Mouse (Mus musculus) right cerebral cortex, postnatal 10 days (tissue): Measurements from ENCODE around the gene Cacfd1.

Source experiments
- DNase-seq, 2 experiments: peaks; one replicate each; pipeline ENCODE4 v3.0.0; 2021; ENCODE audit warnings: low spot score in 2 of 2

The Cacfd1 gene

DNA sequence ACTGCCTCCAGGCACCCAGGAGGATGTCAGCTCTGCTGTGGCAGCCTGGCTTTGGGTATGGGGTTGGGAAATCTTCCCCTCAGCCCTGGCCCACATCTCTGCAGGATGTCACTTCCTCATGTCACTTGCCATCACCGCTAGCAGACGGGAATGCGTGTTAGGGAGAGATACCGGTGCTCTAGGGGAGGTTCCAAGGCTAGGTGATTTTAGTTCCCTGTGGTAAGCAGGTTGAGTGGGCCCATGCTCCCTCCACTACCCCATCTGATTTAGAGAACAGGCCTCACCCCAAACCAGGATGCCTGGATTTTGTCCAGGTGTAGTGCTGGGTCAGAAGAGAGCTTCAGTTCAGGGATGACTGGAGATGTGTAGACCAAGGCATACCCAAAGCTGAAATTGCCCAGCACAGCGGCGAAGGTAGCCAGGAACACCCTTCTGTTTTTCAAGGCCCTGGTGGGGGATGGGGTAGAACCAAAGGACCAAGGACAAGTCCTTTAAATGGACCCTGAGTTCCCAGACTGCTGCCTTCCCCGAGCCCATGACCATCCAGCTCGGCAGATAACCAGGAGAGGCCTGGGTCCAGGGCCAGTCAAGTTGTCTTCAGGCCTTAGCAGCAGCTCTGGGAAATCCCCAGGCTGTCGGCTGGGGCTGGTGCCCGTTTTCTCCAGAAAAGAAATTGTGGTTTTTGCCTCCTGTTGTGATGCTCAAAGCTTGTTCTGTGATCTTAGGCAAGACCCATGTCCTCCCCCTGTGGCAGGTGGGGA is 17.3 kb downstream of the Cacfd1 start:
- DNase-seq, result no peak

DNA sequence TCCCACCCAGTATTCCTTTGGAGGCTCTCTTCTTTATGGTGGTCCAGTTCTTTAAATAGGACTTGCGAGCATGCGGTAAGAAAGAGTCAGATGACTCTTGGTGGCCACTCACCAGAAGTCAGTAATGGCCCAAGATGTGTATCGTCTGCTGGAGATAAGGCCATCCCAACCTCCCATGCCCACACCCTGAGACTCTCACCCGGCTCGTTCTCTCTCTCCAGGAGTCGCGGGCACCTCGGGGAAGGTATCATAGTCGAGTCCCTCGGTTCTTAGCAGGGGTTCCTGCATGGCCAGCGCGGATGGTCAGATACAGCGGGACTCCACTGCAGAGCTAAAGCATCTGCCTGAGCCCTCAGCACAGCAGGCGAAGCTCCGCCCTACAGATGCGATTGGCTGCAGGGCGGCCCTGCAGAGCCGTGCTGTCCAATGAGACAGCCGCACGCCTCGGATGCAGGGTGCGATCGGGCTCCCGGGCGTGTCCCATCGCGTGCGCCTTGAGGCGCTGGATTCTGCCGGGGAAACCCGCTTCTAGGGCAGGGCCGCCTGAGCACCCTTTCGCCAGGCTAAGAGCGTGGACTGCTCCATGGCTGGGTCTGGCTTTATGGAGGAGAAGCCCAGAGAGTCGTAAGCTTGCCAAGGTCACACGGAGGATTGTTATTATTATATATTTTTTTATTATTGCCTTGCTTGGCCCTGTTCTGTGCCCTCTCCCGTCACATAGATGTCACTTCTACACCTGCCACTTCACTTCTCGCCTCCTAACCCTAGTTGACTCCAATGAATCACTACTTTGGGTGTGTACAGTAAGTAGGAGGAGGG is 18.1 kb downstream of the Cacfd1 start, which contains the start of gene Slc2a6:
TSS of gene Slc2a6 (minus strand) at position 381 of the 819 bp plus-strand sequence.
- peak; percentile 96 to 97 for DNase-seq

DNA sequence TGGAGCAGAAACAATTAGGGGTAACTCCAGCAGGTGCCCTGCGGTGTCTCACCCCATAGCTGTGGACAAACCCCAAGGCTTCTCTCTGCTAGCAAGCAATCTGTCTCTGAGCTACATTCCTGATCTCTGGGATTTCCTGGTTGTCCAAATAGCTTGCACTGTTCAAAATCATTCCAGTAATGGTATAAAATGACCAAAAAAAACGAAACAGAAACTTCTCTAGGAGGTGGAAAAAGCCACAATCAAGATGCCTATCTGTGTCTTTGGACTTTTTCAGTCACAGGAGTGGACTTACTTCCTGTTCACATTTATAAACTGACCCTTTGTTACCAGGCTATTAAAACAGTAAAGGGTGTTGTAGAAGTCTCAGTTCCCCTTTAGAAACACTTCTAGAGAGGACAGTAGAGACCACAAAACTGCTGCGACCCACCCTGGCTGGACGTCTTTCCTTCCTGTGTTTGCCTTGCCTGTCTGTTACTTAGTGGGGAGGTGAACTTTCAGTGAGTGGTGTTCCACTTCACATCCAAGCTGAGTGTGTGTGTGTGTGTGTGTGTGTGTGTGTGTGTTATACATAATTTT is 18.8 kb downstream of the Cacfd1 start:
- no peak for DNase-seq

DNA sequence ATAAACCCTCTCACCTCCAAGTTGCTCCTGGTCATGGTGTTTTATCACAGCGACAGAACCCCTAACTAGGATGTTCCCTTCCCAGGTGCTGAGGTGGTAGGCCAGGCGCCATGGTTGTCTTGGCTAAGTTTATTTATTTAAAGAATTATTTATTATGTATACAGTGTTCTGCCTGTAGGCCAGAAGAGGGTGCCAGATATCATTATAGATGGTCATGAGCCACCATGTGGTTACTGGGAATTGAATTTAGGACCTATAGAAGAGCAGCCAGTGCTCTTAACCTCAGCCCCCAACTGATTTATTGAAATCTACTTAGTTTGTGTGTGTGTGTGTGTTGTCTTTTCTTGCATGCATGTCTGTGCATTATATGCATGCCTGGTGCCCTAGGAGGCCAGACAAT is 22.6 kb downstream of the Cacfd1 start:
- DNase-seq, result no peak

DNA sequence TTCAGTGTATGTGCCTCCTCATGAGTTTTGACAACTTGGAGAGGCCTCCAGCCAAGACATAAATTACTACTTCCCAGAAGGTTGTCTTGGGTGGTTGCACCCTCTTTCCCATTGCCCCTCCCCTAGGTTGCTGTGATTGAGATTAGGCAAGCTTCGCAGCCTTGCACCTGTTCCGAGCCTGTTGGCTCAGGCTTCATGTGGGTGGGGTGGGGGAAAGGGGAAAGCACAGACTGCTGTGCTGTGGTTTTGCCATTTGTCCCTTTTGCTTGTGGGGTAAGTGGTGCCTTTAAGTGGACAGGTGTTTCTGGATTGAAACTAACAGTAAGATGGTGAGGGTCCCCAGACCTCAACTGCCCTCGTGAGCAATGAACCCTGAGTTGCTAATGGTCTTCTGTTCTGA is 26.3 kb downstream of the Cacfd1 start:
- DNase-seq, result no peak

DNA sequence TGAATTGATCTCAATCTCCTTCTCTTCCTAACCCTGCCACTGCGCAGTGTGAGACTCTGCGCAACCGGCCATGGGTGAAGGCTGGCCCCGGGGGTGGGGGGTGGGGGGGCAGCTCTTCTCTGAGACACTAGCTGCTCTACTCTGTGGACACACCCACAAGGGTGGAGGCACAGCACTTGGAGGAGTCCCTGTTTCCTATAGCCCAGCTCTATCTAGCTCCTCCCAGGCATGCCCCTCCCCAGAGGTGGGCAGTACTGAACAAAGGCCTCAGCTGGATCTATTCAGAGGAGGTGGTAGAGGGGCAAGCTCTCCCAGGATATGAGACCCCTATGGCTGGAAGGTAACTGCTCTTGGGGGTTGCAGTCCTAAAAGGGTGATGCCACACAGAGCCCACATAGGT is 27.3 kb downstream of the Cacfd1 start:
- no peak for DNase-seq

DNA sequence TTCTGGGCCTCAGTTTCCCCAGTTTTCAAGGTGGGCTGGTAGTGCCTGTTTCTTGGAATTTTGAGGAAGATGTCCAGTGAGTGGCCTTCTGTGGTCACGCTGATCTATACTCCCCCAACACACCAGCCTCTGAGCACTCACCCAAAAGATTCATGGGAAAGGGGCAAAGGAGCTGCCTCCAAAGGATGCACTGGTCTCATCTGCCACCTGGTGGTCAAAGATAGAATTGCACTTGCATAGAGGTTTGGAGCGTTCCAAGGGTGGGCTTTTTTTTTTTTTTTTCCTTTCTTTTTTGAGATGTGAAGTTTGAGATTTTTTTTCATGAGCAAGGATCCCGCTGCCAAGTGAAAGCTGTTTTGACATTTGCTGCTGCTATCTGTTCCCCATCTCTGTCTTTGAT is 28.9 kb downstream of the Cacfd1 start:
- peak; percentile 83 to 90 for DNase-seq

DNA sequence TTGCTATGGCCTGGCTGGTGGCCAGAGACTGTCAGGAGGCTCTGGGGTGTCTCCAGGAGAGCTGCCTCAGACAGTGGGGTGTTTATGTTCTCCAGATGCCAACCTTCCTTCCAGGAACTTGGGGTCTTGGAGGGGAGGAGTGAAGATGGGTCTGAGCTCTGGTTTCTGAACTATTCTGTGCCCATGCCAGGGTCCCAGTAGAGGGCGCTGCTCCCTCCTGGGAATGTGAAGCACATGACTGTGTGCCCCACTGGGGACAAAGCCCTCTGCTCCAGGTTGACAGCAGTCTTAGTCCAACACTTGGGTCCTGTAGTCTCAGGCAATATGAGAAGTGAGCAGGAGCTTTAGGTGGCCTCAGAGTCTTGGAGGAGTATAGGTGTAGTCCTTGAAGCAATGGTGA is 29.6 kb downstream of the Cacfd1 start:
- no peak for DNase-seq

DNA sequence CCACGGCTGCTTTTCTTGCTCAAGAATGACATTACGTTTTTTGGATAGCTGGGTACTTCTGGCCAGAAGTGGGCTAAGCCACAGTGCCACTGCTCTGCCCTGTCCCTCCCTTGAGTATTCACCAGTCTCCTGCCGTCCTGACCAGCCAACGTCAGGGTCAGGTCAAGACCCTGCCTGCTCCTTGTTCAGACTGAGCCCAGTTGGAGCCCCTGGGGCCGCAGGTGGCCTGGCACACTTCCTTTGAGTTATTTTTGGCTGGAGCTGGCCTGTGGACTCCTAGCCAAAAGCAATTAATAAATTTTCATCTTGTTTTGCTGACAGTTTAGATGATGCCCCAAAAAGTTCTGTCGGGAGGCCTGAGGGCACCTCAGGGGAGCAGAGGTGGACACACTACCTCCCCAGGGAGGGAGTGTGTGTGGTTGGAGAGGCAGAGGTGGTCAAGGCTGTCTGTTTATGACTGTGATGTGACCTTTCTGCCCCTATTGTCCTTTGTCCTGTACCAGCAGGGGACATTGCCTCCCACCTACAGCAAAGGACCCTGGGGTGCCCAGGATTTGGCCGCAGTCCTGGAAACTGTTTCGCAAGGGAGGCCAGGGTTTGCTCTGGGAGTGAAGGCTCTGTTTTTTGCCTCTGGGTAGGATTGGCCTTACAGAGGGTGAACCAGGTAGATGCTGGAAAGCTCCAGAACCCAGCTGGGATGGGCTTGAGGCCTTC is 32.6 kb downstream of the Cacfd1 start:
- DNase-seq, result no peak

DNA sequence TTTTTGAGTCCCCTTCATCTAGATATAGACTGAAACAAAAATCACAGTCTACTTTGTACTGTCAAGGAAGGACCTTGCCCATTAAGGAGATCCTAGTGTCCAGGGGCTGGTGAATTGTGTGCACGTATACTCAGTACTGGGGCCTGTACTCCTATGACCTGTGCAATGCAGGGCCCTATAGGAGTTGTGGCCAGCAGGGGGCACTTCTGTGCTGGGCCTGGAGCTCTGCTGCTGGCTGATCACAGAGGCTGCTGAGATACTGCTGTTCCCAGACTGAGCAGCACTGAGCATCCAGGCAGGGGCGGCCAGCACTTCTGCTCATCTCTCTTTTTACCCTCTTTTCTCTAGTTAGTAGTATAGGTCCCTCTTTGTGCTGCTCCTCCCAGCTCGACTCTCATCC is 33.7 kb downstream of the Cacfd1 start:
- DNase-seq, result peak; percentile 92 to 94

DNA sequence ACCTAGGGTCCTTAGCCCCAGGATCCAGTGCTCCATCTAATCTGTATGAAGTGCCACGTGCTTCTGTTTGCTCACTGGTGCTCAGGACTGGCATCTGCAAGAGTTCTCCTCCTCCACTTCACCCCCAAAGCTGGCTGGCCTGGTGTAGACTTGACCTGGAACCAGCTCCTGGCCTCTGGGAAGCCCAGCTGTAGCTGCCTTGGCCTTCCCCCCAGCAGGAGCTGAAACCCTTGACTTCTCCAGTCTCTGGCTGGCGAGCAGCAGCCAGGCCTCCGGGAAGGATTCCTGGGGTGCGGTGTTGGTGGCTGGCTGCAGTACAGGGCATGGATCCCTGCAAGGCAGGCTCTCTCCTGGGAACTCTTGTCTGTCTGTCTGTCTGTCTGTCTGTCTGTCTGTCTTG is 34.4 kb downstream of the Cacfd1 start:
- no peak for DNase-seq

DNA sequence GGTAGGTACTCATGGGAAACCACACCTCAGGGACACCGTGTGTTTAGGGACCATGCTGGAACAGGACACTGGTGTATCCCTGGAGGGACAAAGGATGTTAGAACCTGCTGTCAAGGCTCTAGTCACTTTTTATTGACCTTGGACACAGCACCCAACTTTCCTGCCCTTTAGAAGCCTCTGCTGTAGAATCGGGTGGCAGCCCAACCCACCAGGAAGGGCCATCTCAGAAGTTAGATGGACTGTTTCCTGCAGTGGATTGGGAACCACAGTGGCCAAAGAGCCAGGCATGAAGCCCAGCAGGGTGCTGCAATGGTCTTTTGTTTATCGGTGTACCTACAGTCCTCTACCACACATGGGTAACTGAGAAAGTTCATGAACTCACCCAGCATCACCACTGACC is 34.9 kb downstream of the Cacfd1 start:
- DNase-seq, result no peak

DNA sequence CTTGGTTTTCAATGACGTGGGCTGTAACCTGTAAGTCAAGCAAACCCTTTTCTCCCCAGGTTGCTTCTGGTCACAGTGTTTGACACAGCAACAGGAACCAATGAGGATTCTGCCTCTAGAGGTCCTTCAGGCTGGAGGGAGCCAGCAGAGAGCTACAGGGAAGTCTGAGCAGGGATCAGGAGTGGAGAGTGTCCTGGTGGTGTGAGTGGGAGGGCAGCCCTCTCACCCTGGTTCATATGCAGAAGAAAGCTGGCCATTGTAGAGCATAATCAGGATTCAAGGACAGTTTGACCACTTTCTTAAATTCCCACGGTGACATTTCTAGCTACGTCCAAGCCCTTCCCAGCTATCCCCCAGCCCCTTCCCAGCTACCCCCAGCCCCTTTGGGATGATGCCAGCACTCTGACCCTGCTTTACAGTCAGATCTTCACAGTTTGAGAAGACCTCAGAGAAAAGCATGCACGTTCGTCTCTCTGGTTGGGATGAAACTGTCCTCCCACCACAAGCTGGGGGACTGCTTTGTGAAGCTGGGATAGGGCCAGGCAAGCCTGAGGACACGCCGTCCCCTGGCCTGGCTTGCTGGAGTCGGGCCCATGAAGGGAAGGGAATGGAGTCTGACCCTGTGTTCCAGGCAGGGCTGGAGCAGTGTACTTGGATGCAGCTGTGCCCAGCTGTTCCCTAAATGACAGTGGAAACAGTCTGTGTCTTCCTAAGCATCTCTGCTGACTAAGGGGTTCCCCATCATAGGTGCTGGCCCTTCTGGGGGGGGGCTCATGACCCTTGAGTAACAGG is 36.4 kb downstream of the Cacfd1 start:
- peak; percentile 63 to 75 for DNase-seq

DNA sequence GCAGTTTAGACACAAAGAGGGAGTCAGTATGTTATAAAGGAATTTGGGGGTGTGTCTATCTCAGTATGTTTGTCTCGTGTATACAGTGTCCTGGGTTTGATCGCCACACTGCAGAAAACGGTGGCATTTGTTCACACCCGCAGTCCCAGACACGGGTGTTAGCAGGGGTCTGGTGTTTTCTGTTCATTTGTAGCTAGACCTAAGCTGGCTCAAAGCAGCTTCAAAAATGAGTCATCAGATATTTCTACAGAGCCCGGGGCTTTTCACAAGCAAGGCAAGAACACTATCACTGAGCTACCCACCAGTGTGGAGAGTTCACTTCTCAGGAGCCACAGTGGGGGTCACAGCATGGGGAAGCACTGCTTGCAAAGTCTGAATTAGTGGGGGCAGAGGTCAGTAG is 39.7 kb downstream of the Cacfd1 start:
- DNase-seq, result no peak

DNA sequence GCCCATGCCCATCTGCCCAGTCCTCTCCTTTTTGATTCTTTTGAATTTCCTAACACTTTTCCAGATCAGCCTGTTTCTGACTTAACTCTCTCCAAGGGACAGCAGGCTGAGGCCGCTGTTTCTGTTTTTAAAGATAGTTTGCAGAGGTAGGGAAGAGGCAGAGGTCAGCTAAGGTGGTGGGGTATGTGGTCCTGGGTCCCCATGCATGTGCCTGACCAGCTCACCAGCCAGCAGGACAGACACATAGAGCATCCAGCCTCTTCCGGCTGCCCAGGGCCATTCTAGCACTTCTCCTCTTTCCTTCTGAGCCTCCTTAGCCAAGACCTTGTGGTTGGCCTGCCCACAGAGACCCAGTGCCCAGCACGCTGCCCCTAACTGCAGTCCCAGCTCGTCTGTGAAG is 48.5 kb downstream of the Cacfd1 start:
- no peak for DNase-seq

DNA sequence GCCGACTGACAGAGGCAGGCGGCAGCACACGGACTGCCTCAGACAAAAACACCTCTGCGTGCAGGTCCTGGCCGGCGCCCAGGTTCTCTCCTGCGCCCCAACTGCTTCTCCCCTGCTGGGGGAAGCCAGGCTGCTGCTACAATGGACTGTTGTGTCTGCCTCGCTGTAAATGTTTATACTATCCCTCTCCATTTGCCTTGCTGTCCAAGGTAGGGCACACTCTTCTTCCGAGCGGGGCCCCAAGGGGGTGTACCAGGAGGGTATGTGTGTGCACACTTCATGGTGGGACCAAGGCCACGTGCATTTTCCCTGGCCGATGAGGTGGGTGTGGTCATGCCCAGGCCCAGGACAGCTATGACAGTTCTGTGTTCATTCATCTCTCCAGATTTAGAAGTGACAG is 49.0 kb downstream of the Cacfd1 start:
- no peak for DNase-seq

DNA sequence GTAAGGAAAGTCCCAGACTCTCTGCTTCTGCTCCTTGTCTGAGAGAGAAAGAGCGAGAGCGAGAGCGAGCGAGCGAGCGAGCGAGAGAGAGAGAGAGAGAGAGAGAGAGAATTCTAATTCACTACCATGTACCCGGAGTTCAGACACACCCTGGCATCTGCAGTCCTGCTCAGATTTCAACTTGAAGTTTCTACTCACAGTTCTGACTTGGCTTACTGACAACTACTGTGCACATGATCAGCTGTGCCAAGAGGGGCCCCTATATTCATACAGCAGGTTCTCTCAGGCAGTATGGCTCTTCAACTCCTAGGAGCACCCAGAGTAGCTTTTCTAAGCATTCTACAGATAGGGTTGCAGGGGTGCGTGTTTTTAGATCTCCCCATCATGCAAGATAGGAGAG is 49.5 kb downstream of the Cacfd1 start:
- no peak for DNase-seq

DNA sequence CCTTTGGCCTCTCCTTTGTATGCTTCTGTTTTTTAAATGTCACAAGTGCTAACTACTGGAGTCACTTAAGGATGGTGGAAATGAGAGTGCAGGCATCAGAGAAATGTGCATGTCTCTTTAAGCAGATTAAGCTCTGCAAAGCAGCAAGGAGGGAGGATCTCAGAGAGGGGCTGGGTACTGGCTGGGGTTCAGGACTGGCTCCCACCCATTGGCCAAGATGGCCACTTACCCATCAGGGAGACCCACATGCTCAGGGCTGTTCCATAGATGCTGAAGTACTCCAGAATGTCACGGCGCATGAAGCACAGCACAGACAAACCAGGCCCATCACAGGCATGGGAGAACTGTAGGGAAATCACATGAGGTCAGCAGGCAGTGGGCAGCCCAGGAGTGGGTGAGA is 57.4 kb downstream of the Cacfd1 start:
- no peak for DNase-seq

DNA sequence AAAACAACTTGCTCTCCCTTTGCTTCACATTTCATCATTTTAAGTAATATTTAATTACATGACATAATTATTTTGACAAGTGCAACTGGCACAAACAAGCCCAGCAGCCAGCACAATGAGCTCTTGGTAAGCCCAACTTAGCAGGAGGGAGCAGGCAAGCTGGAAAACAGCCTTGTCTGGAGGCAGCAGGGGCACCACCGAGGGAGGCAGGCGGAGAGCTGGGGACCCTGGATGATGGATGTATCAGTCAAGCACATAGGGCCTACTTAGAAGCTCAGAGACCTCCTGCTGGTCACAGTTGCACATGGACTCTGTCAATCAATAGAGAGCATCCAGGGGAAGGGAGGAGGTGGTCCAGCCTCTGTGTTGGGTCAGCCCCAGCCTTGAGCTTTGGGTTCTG is 58.3 kb downstream of the Cacfd1 start:
- no peak for DNase-seq

DNA sequence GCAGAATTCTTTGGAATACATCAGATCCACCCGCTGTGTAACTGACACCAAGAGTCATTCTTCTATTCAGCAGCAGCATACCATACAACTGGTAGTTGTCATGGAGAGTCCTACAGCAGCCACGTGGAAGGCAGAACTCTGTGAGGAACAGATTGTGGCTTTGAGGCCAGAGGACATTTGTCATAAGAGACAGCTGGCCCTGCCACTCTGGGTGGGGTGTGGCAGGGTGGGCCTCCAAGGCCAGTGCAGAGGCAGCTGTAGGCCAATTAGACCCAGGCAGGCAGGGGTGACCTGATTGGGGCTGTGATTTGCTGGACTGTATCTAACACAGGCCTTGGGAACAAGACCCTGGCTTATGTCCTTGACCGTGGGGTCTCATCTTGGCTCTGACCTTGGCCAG is 59.9 kb downstream of the Cacfd1 start:
- no peak for DNase-seq

DNA sequence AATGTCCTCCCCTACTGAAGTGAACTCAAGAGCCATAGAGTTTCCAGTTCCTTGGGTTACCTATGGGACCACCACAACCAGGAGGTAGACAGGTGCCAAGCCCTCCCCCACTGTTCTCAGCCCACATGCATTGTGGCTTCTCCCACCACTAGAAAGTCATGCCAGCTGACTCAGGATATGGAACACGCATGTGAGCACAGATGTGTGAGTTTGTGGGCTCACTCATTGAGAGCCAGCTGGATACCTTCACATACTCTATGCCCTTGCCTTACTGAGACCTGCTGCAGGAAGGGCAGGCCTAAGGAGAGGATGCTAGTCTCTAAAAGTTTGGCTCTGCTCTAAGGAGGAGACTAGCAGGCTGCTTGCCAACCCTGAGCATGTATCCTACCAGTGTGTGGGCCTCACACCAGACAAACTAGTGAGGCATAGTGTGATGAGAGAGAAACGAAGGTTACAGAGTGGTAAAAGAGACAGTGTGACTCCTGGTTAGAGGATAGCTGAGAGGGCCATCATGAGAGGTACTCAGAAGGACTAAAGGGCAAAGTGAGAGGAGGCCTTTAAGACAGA is 60.6 kb downstream of the Cacfd1 start:
- no peak for DNase-seq
